Mouse (Mus musculus) thymus, postnatal 14 days (tissue): ENCODE measurements at regions not wholly inside any gene's neighbourhood (a gene's known extent, or its start where the extent isn't known, plus 50 kb on each side); places are given as distances from the start of the nearest gene placed in this dataset.

ENCODE experiments used
- DNase-seq: peaks from one replicate; pipeline ENCODE4 v3.0.0; 2021

GRCm38 (mm10) chr7:138626061-138626460 is 219.8 kb upstream of the Ppp2r2d start:
- DNase-seq: no peak

GRCm38 (mm10) chr7:138620896-138621655 is 223.5 kb upstream of the Tcerg1l start:
- no peak for DNase-seq

- DNase-seq: no peak
These were observed 222.7 kb upstream of the Tcerg1l start for GRCm38 (mm10) chr7:138620080-138620684.

- DNase-seq: no peak
These were observed 218.9 kb upstream of the Tcerg1l start for GRCm38 (mm10) chr7:138616468-138616867.

GRCm38 (mm10) chr7:138609605-138610004 is 212.1 kb upstream of the Tcerg1l start:
- DNase-seq: no peak

DNA sequence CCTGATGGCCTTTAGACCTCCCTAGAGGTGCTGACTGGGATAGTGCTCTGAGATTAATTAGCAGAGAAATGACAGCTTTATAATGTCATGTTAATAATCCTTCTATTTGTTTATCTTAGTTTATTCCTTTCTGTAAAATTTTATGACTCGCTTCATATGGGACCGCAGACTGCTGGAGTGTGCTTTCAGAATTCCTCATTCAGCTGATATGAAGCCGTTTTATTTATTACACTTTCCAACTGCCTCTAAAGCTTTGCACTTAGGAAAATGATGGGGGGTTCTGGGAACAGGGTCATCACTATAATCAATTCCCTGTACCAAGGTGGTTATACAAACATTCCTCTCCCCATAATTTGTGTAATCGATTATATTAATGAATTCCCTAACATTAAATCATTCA is 211.6 kb upstream of the Tcerg1l start:
- DNase-seq: no peak

DNA sequence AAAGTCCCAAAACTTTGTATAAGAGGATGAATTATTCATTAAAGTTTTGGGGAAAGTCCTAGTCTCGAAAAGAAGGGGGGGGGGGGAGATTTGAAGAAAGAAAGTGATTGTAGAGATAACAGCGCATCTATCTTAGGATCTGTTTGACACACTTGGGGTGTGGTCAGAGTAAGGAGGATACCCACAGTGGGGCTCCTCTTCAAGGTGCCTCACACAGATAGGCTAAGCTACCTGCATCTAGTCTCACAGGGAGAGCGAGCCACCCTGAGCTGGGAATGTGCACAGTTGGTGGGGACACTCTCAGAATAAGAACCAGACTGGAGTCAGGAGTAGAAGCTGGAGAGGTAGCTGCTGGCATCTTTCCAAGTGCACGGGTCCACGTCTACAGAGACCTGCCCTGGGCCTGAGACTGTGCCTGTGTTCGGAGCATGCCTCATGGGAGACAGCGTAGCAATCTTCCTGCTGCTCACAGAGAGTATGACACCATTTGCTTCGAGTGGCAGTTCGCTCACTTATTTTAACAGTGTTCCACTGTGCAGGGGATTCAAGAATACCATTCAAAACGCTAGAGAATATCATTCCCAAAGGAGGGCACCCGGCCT is 208.9 kb upstream of the Tcerg1l start:
- DNase-seq: no peak

- DNase-seq: no peak
These were observed 208.4 kb upstream of the Tcerg1l start for GRCm38 (mm10) chr7:138605923-138606322.

- no peak for DNase-seq
These were observed 204.2 kb upstream of the Tcerg1l start for GRCm38 (mm10) chr7:138601749-138602148.

GRCm38 (mm10) chr7:138593344-138593743 is 195.8 kb upstream of the Tcerg1l start:
- DNase-seq: no peak

DNA sequence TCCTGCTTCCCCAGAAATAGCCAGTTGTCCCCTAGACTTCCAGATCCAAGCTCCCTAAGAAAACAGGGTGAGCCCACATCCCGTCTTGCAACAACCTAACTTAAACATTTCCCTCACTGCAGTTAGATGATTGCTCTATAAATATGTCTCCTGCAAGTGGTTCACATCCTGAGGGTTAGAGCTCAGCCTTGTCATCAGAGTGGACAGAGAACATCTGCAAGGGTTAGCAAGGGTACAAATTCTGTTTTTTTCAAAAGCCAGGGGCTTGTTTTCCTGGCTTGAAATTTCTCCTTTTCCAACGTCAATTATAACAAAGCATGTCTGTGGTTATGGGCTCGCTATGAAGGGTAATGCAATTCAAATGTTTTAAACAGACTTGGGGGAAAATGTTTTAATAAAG is 169.8 kb upstream of the Tcerg1l start:
- DNase-seq: no peak

DNA sequence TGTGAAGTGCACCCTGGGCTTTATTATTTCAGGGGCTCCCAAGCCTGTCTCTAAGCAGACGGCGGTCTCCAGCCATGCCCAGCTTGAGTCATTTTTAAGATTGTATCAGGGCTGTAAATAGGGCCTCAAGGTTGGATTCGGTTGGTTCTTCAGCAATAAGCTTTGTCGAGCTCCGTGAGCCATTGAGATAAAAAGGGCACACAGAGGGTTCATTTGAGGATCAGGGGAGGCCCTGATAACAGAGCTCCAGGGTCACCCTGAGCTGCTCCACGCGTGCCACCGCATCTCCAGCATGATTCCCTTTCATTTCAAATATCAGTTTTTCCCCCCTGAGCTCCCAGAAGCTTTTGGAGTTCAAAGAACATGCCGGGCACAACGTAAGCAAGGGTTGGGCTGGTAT is 154.1 kb upstream of the Tcerg1l start:
- DNase-seq: no peak

GRCm38 (mm10) chr7:138547881-138548280 is 150.4 kb upstream of the Tcerg1l start:
- no peak for DNase-seq

DNA sequence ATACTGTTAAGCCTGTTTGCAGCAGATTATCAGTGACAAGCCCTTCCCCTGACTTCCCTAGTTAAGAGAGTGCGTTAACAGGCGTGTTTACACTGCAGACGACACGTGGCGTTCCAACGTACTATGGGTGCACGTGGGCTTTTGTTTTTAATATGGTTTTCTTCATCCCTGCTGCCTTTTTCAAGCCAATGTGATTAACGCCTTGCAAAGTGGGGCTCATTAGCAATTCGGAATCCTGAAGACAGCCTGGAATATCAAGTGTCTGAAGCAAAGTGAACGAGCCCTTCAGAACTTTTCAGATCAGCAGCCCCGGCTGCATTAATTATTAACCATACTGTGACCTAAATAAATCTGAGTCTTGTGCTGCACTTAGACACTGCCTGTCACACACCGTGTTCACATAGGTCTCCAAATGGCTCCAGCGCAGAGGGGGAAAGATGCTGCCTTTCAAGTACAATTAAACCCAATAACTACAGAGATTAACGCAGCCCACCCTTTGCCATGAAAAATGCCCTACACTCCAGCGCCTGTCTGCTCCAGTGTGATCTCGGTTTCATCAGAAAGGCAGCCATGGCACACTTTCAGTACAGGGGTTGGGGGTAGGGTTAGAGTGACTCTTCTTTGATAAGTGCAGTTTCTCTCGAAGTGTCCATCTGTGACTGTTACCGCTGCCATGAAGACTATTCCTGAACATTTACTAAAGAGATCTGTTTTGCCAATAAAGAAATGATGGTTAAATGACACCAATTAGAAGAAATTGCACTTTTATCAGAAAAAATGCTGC is 140.7 kb upstream of the Tcerg1l start:
- DNase-seq: no peak

DNA sequence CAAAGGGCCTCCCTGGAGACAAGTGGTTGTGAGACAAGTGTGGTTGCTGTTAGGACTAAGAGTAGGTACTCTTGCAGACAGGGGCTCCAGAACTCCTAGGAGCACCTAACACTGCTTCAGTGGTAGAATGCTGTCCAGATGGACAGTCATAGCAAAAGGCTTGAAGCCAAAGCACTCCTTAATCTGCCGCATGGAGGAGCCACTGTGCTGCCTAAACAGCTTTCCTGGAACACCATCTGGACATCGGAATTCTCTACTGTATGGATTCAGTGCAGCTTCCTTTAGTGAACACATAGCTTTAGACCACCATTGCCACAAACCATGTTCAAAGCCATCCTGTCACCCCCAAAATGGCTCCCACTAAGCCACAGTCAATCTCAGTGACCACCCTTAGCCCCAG is 128.6 kb upstream of the Tcerg1l start:
- no peak for DNase-seq

- no peak for DNase-seq
These were observed 127.4 kb upstream of the Tcerg1l start for GRCm38 (mm10) chr7:138524936-138525335.

DNA sequence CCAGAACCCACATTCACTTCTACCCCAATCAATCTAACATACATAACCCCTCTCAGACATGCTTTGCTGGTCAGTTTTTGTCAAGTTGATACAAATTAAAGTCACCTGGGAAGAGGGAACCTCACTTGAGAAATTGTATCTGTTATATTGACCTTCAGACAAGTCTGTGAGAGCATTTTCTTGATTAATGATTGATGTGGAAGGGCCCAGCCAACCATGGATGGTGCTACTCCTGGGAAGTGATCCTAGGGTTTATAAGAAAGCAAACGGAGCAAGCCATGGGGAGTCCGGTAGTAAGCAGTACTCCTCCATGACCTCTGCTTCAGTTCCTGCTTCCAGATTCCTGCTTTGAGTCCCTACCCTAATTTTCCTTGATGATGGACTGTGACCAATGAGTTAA is 116.6 kb upstream of the Tcerg1l start:
- DNase-seq: no peak

GRCm38 (mm10) chr7:138505205-138505604 is 107.7 kb upstream of the Tcerg1l start:
- no peak for DNase-seq

DNA sequence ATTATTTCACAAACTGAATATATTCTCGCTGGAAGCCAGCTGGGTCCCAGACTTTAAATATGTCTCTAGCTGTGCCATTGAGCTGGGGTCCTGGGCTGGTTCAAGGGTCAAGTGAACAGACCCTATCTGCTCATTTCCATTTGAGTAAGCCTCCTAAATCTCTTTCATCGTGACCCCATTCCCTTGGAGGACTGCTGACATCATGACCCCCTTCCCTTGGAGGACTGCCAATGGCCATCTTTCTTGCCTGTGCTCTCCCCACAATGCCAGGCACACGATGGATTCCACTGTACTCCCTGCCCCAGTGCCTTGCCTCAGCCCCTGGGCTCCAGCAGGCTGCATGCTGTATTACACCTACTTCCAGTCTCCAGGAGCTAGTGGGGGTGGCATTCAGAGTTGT is 106.5 kb upstream of the Tcerg1l start:
- DNase-seq: no peak

DNA sequence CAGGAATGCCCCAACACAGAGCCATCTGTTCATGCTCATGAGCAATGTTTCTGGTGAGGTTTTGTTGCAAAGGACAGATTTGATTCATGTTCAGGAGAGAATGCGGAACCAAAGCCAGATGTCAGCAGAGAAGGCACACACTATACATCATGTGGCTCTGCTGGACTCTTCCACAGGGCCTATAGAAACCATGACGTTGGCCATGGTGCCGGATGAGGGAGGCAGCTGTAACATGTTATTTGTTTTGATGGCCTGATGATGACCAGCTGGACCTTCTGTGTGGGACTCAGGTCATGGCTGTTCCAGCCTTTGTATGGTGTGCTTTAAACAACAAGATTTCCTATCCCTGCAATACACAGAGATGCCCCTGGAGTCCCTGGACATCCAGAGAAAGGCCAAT is 105.5 kb upstream of the Tcerg1l start:
- DNase-seq: no peak

GRCm38 (mm10) chr7:138501347-138502014 is 104.0 kb upstream of the Tcerg1l start:
- DNase-seq: no peak

DNA sequence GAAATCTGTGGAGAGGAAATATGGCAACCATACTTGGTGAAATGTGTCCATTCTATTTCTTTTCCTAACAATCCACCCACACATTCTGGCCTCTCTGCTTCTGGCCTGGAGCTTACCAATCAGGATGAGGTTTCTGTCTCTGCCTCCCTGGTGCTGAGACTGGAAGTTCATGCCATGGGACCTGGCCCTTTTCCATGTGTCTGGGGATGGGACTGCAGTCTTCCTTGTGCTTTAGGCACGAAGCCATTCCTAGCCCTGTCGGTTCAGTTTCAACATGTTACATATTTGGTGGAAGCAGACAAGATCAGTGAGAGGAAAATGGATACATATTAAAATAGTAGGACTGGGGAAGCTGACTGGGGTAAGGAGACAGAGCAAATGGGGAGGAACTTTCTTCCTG is 100.2 kb upstream of the Tcerg1l start:
- no peak for DNase-seq

DNA sequence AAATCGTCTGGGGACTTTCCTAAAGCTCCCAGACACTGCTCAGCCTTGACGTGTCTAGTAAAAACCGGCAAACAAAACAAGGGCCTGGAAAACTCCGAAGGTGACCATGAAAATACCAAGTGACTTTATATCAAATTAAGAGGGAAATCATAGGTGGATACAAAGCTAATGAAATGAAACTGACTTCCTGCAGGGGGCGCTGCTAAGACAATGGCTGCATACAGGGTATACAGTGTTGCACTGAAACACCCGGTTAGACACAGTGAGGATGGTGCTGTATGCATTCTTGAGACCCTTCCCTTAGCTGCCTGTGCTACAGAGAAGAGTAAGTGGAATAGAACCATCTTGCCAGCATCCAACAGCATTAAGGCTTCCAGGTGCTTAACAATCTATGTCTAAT is 99.7 kb upstream of the Tcerg1l start:
- DNase-seq: no peak
